Mouse (Mus musculus): Measurements from ENCODE around the gene Nkiras2.
"Not testable (repeated sequence)": the region's sequence is repeated elsewhere in the genome, so short reads cannot be mapped to it uniquely, and the experiment has no call there.

Nkiras2 gene

GRCm38 (mm10) chr11:100640159-100640906 lies 21.3 kb downstream of the Nkiras2 start:
- no peak for DNase-seq

GRCm38 (mm10) chr11:100643612-100644575 lies 24.9 kb downstream of the Nkiras2 start:
- DNase-seq: no peak

- DNase-seq: no peak
Observed at GRCm38 (mm10) chr11:100646265-100646664, 27.2 kb downstream of the Nkiras2 start.

GRCm38 (mm10) chr11:100648405-100648804 lies 29.4 kb downstream of the Nkiras2 start:
- DNase-seq: no peak

GRCm38 (mm10) chr11:100651205-100651604 lies 32.2 kb downstream of the Nkiras2 start:
- DNase-seq: no peak

- DNase-seq: no peak
Observed at GRCm38 (mm10) chr11:100651748-100652147, 32.7 kb downstream of the Nkiras2 start.

GRCm38 (mm10) chr11:100655589-100655988 lies 36.5 kb downstream of the Nkiras2 start:
- not testable (repeated sequence) for DNase-seq

- DNase-seq: no peak
Observed at GRCm38 (mm10) chr11:100656458-100656857, 37.4 kb downstream of the Nkiras2 start.

GRCm38 (mm10) chr11:100659806-100660205 lies 40.8 kb downstream of the Nkiras2 start:
- no peak for DNase-seq

GRCm38 (mm10) chr11:100671049-100671448 lies 52.0 kb downstream of the Nkiras2 start:
- DNase-seq: no peak

- DNase-seq: no peak
Observed at GRCm38 (mm10) chr11:100671956-100672355, 52.9 kb downstream of the Nkiras2 start.

- no peak for DNase-seq
Observed at GRCm38 (mm10) chr11:100673169-100673568, 54.1 kb downstream of the Nkiras2 start.

Data from cerebellum, adult 11-12 months (tissue).